Mouse (Mus musculus) frontal cortex, postnatal 10 days (tissue): ENCODE measurements around the gene 1700067P10Rik.

ENCODE experiments used
- DNase-seq, 2 experiments: peaks; one replicate each; pipeline ENCODE4 v3.0.0; 2022; ENCODE audit warnings: low spot score in 2 of 2, mixed read lengths in 1 of 2

1700067P10Rik gene

DNA sequence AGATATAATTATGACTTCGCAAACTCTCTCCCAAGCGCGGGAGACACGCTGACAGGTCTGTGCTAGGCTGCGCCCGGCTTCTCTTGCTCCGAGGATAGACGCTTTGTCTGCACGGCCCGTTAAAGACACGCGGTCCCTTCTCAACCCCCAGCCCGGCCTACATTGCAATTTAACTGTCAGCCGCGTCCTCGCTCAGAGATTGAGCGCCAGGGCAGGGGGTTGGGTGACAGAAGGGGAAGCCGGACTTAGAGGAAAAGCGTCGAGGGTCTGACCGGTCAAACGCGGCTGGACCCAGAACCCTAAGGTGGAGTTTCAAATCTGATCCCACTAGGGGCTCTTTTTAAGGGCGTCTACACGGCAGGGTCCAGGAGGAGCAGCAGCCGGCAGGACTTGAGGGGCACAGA lies 6.6 kb downstream of the 1700067P10Rik start:
- no peak for DNase-seq

DNA sequence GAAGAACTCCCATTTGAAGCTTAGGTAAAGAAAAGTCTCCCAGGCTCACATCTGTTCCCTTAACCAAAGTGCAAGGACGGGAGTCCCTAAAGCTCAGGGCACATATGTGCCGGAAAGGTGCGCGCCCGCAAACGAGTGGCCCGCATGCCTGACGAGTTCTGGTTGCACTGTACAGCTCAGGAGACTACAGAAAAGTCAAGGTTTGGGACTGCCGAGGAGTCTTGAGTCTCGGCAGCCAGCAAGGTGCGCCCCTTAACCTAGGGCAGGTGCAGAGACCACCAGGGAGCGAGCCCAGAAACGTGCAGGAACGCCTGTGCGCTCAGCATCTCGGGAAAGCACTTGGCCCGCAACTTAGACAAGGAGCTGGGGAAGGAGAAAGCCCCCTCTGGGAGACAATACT lies 7.2 kb downstream of the 1700067P10Rik start:
- no peak for DNase-seq

DNA sequence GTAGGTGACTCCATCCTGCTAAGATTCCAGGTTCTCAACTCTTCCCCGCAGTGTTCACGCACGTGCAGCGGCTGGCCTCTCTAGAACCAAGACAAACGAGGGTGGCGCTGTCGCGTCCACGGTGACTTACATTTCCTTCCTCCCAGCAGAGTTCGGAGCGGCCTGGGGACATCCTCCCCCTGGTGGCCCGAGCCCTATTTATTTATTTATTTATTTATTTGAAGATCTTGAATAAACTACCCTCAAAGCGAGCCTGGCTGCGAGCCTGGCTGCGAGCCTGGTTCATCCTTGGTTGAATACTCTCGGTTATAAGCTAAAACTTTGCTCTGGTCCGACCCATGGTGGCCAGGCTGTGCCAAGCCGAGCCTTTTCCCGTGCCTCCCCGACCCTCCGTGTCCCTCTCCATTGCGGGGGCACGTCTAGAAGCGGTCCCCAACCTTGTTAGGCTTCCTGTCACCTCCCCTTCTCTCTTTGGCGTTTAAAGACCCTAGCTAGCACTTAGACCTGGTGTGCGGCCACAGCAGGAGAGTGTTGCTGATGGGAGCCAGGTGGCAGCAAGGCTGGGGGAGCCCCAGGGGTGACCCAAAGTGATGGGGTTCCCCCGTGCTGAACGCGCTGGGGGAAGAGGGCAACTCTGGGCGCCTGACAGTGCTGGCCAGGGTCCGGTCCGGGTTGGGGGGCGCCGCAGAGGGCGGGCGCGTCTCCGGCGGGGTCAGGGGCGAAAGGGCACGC lies 8.1 kb downstream of the 1700067P10Rik start:
- peak in 1 of 2 experiments; percentile 30 for DNase-seq

DNA sequence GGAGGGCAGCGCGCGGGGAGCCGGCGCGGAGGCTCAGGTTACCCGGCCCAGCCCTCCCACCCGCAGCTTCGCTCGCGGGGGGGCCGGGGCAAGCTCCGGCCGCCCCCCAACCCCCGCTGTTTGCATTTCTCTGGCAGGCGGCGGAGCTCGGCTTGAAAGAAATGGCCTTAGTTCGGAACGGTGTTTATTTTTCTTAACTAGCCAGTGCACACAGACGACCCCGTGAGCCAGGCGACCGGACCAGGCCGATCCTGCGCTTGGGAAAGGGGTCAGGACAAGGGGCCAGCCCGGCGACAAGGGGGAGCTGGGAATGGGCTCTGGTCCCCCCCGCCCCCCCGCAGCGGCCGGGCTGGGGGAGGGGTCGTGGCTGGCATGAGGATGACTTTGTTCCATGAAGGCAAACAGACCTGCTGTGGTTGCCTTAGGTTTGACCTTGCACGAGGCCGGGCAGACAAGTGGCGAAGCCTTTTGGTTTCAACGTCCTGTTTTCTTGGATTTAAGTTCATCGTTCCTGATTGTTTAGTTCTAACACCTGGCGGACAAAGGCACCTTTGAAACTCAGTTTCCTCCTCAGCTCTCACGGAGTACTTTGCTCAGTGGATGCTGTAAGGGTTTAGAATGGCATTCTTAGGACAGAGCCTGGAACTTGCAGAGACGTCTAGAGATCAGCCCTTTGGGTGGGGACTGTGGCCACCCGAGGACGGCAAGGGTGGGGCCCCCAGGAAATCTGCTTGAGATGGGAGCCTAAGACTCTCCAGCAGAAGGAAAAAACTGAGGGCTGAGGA lies 8.8 kb downstream of the 1700067P10Rik start:
- DNase-seq = no peak

DNA sequence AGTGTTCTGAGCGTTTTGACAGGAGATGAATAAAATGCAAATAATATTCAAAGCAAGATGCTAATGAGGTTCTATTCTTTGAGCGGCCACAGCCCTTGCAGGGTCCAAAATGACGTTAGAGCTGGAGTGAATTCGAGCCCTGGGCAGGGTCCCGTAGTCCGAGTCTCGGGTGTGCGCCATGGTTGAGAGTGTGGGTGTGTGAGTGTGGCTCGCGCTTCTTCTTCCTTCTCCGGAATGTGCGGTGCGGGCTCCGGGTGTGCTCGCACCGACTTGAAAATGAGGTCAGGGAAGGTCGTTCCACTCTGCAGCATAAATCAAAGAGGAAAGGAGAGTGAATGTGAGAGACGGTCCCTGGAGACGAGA lies 9.4 kb downstream of the 1700067P10Rik start:
- DNase-seq = no peak

DNA sequence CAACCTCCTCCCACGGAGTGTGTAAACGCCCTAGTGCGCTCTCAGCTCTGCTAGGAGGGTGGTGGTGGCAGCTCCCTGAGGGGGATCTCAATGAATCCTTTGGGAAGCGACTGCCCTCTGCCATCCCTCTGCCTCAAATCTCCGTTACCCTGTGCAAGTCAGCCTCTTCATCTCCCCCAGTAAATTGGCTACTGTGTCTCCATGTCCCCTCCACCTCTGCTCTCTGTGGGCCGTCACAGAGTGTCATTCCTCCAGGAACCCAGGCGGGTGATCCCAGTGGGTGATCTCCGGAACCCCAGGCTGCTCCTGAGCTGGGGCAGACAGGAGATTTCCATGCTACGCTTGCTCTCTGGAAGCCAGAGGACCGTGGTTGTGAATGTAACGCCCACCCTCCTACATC lies 10.2 kb downstream of the 1700067P10Rik start:
- DNase-seq = no peak

DNA sequence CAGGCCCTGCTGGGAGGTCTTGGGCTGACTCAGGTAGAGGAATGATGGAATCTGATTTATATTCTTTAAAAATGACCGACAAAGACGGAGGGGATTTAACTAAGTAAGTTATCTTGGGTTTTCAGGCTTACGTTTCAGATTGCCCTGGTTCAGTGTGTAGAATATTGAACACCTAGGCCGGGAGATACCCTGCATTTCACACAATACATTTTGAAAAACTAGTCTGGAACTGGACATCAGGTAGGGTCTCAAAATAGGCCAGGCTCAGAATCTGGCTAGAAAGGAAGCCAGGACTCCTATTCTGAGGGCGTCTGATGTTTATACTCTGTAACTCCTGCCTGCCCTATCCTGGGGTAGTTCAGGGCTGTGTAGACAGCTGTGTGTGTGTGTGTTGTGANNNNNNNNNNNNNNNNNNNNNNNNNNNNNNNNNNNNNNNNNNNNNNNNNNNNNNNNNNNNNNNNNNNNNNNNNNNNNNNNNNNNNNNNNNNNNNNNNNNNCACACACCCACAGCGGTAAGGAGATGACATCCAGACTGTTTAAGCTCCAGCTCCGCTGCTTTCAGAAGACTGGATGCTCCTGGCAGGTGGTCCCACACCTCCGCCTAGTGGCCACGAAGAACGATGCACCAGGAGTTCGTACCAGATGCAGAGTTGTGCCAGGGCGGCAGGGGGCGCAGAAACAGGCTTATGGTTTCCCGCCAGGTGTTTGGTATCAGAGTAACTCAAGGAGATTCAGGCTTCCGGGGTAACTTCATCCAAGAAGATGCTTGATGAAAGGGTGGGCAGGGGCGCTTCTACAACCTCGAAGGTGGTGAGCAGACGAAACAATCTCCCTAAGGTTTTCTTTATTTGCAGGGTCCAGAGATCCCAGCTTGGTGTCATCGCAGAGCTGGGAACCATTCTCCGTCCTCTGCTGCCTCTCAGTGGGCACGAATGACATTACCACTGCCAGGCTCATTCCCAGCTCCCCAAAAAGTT lies 11.6 kb downstream of the 1700067P10Rik start:
- peak; percentile 71 to 87 for DNase-seq

DNA sequence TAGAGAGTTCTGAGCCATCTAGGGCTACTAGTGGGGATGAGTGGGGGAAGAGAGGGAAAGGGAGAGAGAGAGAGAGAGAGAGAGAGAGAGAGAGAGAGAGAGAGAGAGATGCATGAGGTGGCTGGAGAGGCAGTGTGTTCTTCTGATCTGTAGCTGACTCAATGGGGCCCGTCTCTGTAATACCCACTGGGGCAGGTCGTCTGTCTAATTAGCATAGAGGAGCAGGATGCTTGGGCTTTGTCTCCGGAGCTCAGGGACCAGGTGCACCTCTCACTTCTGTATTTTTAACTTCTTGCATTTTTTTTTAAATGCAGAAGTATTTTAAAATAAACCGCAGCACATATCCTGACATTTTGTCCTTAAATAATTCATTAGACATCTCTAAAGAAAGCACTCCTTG lies 18.2 kb downstream of the 1700067P10Rik start:
- no peak for DNase-seq

DNA sequence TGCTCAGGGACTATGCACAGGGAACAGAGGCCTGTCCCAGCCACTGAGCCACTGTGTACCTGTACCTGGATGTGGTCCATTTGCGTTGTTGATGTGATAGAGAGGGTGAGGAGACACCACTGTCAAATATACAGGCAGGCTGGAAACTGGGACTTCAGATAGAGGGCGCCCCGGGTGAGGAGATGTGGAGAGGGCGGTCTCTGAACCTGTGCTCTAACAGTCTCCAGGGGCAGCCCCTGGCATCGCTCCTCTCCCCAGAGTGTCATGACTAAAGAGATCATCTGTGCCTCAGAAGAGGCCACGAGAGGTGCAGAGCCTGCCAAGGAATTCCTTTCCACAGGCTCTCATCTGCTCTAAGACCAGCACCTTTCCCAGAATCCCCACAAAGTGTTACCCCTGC lies 18.7 kb downstream of the 1700067P10Rik start:
- DNase-seq = no peak

DNA sequence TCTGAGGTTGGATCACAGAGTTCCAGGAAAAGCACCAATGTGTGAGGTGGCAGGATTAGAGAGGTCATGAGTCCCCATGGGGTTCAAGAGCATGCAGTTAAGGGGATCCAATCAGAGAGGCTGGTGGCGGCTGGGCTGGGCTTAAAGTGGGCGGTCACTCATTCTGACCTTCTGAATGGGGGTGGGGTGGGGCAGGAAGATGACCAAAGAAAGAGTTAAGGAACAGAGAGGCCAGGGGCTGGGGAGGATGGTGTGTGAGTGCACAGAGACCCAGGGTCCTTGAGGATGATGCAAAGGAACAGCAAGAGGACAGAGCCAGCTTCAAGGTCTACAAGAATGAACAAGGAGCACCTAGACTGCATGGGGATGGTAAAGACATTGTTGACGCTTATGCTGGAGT lies 19.4 kb downstream of the 1700067P10Rik start:
- no peak for DNase-seq

DNA sequence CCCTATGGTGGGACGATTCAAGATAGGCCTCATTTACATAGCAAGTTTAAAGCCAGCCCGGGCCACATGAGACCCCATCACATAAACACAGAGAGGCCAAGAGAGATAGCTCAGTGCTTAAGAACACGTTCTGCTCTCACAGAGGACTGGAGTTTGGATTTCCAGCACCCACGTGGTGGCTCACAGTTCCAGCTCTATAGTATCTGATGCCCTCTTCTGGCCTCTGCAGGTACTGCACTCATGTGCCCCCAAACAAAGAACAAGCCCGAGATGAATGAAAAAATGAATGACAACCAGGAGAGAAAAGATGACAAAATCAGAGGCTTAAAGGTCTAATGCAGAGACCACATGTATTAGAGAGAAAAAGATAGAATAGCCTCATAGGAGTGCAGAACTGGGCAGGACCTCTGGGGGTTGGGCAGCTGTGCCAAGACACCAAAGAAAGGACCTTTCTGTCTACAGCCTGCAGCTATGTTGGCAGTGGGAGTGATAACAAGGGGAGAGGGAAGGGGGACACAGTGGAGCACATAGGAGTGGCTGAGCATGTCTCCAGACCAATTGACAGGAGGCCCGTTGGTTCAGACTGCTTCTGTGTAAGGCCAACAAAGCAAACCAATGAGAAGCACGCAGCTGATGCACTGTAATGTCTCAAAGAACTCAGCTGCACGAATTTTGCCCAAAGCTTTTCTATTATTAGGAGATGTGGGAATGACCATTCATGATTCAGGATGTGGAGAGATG lies 21.6 kb downstream of the 1700067P10Rik start:
- DNase-seq = no peak

DNA sequence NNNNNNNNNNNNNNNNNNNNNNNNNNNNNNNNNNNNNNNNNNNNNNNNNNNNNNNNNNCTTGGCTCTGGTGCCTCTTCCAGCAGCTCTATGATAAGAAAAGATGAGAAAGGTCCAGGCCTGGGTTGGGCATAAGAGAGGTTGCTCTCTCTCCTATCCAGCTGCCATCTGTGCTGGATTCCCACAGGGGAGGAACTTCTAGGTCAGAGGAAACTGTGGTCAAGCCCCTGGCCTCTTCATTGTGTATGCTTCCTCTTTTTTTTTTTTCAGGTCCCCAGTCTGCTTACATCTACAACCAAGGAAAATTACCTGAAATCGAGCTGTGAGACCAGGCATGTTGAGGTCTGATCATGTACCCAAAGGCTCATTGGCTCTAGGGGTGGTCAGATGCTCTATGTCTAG lies 29.5 kb downstream of the 1700067P10Rik start:
- no peak for DNase-seq

DNA sequence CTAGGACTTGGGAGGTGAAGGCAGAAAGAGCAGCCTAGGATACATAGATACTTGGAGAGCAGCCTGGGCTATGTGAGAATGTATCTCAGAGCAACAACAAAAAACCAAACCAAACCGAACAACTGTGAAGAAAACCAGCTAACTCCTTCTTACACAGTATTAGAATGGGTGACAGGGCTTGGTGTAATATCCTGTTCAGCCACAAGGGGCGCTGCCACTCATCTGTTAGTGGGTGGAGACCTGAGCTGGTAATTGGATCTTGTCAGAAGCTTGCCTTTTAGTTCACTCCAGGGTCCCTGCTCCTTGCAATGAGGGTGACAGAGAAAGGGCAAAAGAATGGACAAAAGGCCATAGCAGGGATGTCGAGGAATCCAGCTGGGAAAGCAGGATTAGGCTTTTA lies 30.5 kb downstream of the 1700067P10Rik start:
- DNase-seq = peak; percentile 36 to 62

DNA sequence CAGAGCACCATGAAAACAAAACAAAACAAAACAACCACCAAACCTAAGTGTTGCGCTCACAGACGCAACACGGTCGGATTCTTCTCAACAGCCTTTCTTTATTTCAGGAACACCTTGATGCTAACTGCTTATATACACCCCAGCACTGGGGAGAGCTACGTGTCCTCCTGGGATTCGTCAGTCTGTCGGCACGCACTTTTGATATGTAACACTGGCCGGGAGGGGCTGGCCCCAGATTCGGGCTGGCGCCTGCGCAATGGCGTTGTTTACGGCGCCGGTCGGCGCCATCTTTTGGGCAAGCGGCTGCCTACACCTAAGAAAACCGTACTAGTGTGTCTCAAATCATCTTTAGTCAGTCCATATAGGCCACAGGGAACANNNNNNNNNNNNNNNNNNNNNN lies 31.3 kb downstream of the 1700067P10Rik start:
- DNase-seq = no peak

DNA sequence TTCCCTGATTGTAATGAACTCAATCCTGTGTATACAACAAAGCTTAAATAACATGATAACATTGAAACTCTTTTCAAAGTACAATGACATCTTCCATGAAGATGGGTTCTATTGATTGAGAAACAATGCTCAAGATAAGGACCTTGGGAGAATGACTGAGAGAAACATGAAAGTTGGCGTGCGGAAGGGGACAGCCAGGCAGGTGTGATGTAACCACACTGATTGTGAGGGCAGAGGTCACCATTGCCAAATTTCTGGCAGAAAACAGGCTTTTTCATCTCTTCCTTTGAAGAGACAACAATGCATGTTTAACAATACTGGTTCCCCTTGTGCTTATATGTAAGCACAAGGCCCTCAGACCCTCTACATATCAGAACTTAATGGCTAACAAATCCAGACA lies 43.7 kb downstream of the 1700067P10Rik start:
- DNase-seq = no peak
